Mouse (Mus musculus) macrophage (primary cell): ENCODE measurements around the gene Olfr1336. TPM values are rescaled to one million over a fixed set of nuclear protein-coding genes. Genes with fewer than 3 reads are reported as not detected.

Experiments
- H3K27ac ChIP-seq: fragments of 350-480 bp; formaldehyde crosslinking; 2 replicates; pipeline ENCODE4 v1.9.0; 2021
- H3K36me3 ChIP-seq: fragments of 350-480 bp; formaldehyde crosslinking; 2 replicates; pipeline ENCODE4 v1.9.0; 2021; ENCODE audit errors: inconsistent target
- H3K4me3 ChIP-seq: fragments of 350-480 bp; formaldehyde crosslinking; 2 replicates; pipeline ENCODE4 v1.9.0; 2021; ENCODE audit errors: inconsistent target
- H3K79me2 ChIP-seq: fragments of 350-480 bp; formaldehyde crosslinking; 2 replicates; pipeline ENCODE4 v1.9.0; 2021; ENCODE audit errors: inconsistent target
- WGBS: methylation state at CpG from one replicate; pipeline ENCODE4 v1.1.7; 2026; ENCODE audit warnings: inconsistent platforms; ENCODE audit not compliant: missing documents; 5-methylcytosine and 5-hydroxymethylcytosine counted together
- polyA plus RNA-seq: library from polyadenylated mRNA; stranded (reverse); fragments of 250-400 nt; gene quantifications from 3 replicates; pipeline ENCODE4 v1.2.4, GENCODE M21; 2018; ENCODE audit warnings: inconsistent platforms

The Olfr1336 gene
- polyA plus RNA-seq, 1 experiment from 2014 or later, result not detected

GRCm38 (mm10) chr7:6508648-6509047, 52.7 kb downstream of the Olfr1336 start, which contains the start of gene Olfr1348:
Olfr1348 (minus strand) TSS chr7:6508748.
- H3K79me2 ChIP-seq, result no peaks in the 10 kb centered on the region

More at GRCm38 (mm10) chr7:6508648-6509047, 52.7 kb downstream of the Olfr1336 start, which contains the start of gene Olfr1348:
- H3K4me3 ChIP-seq, result no peak within 1 kb of the TSS
- WGBS, result 75% methylated on average over 1 of the region's 1 CpGs
- H3K27ac ChIP-seq, result no peak within 1 kb of the TSS
- no peaks in the 10 kb centered on the region for H3K36me3 ChIP-seq

Other genes starting within 250 kb of the Olfr1336 start
- not detected in 3 replicates for gene Zscan5b, start 233.9 kb upstream of the Olfr1336 start, polyA plus RNA-seq
- gene Epp13, start 203.5 kb upstream of the Olfr1336 start, polyA plus RNA-seq, result not detected in 3 replicates
- 1.4 to 1.9 TPM (median 1.7 TPM) in 3 replicates for gene Zfp667, start 169.6 kb upstream of the Olfr1336 start, polyA plus RNA-seq
- 1.3 to 3.0 TPM (median 1.3 TPM) in 3 replicates for gene Zfp583, start 124.9 kb upstream of the Olfr1336 start, polyA plus RNA-seq
- 0.07 TPM in 1 of 3 replicates, not detected in the others for gene Gm3854, start 112.4 kb upstream of the Olfr1336 start, polyA plus RNA-seq
- 1.2 to 3.1 TPM (median 1.7 TPM) in 3 replicates for gene Zfp78, start 92.9 kb upstream of the Olfr1336 start, polyA plus RNA-seq
- 6.1 to 7.1 TPM (median 6.9 TPM) in 3 replicates for gene Zfp28, start 72.9 kb upstream of the Olfr1336 start, polyA plus RNA-seq
- not detected in 3 replicates for gene Smim17, start 57.5 kb upstream of the Olfr1336 start, polyA plus RNA-seq
- not detected in 3 replicates for gene Gm20715, start 45.9 kb upstream of the Olfr1336 start, polyA plus RNA-seq
- not detected in 3 replicates for gene Olfr1344, start 17.5 kb upstream of the Olfr1336 start, polyA plus RNA-seq
- gene Olfr1346, start 10.9 kb downstream of the Olfr1336 start, polyA plus RNA-seq, result not detected in 3 replicates
- gene Olfr5, start 30.8 kb downstream of the Olfr1336 start, polyA plus RNA-seq, result not detected in 3 replicates
- not detected in 3 replicates for gene Olfr1347, start 43.6 kb downstream of the Olfr1336 start, polyA plus RNA-seq
- gene Olfr1348, start 52.6 kb downstream of the Olfr1336 start, polyA plus RNA-seq, result not detected in 3 replicates
- gene Olfr1349, start 66.8 kb downstream of the Olfr1336 start, polyA plus RNA-seq, result not detected in 3 replicates
- not detected in 3 replicates for gene Olfr1350, start 108.7 kb downstream of the Olfr1336 start, polyA plus RNA-seq
- not detected in 3 replicates for gene Zim1, start 240.3 kb downstream of the Olfr1336 start, polyA plus RNA-seq